Mouse (Mus musculus) lung, embryonic 15.5 days (tissue): ENCODE results near the gene Evi2a. TPM values are rescaled to one million over a fixed set of nuclear protein-coding genes. Genes with fewer than 3 reads are reported as not detected.

Experiments
- ATAC-seq: fragments of 200-750 bp; cut with Nextera tagmentation; 2 replicates; pipeline ENCODE4 v1.8.0; 2017; ENCODE audit warnings: moderate number of reproducible peaks, borderline replicate concordance; ENCODE audit not compliant: low FRiP score, low TSS enrichment; ENCODE audit errors: extremely low read depth
- H3K27ac ChIP-seq: fragments of 300-500 bp; sonication (generic); 2 replicates; pipeline ENCODE4 v1.5.1; 2015; ENCODE audit warnings: moderate library complexity, mild to moderate bottlenecking, inconsistent platforms
- H3K27me3 ChIP-seq: fragments of 300-500 bp; sonication (generic); 2 replicates; pipeline ENCODE4 v1.6.1; 2015; ENCODE audit warnings: inconsistent platforms
- H3K36me3 ChIP-seq: fragments of 300-500 bp; sonication (generic); 2 replicates; pipeline ENCODE4 v1.6.1; 2015; ENCODE audit warnings: inconsistent platforms
- H3K4me1 ChIP-seq: fragments of 300-500 bp; sonication (generic); 2 replicates; pipeline ENCODE4 v1.6.1; 2015; ENCODE audit warnings: inconsistent platforms
- H3K4me2 ChIP-seq: fragments of 300-500 bp; sonication (generic); 2 replicates; pipeline ENCODE4 v1.6.1; 2015; ENCODE audit warnings: inconsistent platforms, mild to moderate bottlenecking, moderate library complexity
- H3K4me3 ChIP-seq: fragments of 300-500 bp; sonication (generic); 2 replicates; pipeline ENCODE4 v1.5.1; 2015; ENCODE audit warnings: mild to moderate bottlenecking, inconsistent platforms
- H3K9ac ChIP-seq: fragments of 300-500 bp; sonication (generic); 2 replicates; pipeline ENCODE4 v1.6.1; 2015; ENCODE audit warnings: inconsistent platforms
- H3K9me3 ChIP-seq: fragments of 300-500 bp; sonication (generic); 2 replicates; pipeline ENCODE4 v1.6.1; 2016; ENCODE audit warnings: inconsistent platforms
- WGBS: fragments of 180-500 bp; shearing (Covaris S2); methylation state at CpG from one replicate; pipeline ENCODE4 v1.1.7; 2015; 5-methylcytosine and 5-hydroxymethylcytosine counted together
- polyA plus RNA-seq: library from polyadenylated mRNA; unstranded; fragments of >200 nt; fragmentation: Nextera tagmentation; extraction: Ambion mirVana; gene quantifications from 2 replicates; pipeline ENCODE4 v1.2.1, GENCODE M21; 2015

The Evi2a gene
- polyA plus RNA-seq, 1 experiment from 2014 or later: 4.2 TPM

DNA sequence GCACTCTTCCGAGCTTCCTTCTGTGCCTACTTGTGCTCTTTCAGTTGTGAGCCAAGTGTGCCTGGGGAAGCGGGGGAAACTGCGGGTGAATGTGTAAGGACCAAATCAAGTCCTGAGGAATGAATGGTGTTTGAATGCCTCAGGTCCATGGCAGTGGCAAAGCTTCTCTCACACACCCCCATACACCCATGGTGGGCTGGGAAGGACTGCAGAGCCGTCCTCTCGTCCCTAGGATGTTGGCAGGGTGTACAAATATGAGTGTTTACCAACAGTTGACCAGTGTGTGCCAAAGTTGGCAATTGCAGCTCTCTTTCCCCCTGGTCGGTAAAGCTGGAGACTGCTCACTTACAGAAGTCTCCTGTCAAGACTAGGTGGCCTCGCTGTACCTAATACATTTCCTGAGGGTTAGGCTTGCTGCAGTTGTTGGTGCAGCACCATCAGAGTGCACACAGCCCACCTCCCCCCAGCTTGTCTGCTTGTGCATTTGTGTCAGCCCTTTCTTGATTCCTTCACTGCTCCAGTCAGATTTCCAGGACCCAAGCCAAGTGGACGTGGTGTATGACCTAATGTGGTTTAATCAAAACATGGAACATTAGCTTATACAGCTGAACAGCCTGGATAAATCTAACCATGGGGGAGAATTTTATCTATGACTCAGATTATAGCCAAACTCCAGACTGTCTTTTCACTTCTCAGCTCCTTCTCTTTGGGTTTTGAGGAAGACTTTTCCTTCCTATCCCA, 3.7 kb upstream of the Evi2a start:
- peak; percentile 87; the same call in 1 of the 2 replicates for ATAC-seq
- 62% methylated on average over 8 of the region's 8 CpGs for WGBS
- H3K4me2 ChIP-seq: no peak overlapping the region
- peaks cover 6% of the 10 kb centered on the region; the same call in 1 of the 2 replicates for H3K36me3 ChIP-seq
- no peaks in the 10 kb centered on the region for H3K9me3 ChIP-seq
- no peaks in the 10 kb centered on the region for H3K27me3 ChIP-seq
- H3K4me1 ChIP-seq: peaks cover 9% of the 10 kb centered on the region; the same call in 1 of the 2 replicates
- H3K9ac ChIP-seq: no peak overlapping the region
- H3K4me3 ChIP-seq: no peak overlapping the region
- H3K27ac ChIP-seq: peak overlapping the region; percentile 45

DNA sequence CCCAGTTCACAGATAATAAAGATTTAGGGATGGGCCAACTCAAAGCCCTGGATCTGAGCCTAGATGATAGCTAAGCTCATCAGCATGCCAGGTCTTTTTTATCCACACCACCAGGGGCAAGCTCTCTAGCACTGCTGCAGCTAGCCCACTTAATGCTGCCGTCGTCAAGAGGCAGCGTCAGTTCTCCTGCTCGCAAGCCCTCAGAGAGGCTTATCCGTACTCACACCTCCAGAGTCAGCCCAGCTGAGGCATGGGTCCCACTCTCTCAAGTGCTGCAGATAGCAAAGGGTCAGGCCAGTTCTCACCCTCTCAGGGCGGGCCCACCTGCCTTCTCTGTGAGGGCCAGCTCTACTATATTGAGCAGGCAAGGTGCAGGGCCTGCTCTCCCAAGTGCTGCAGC, 2.9 kb upstream of the Evi2a start:
- ATAC-seq: no peak
- no peak overlapping the region for H3K27ac ChIP-seq
- H3K4me2 ChIP-seq: no peak overlapping the region
- H3K9me3 ChIP-seq: no peaks in the 10 kb centered on the region
- H3K27me3 ChIP-seq: no peaks in the 10 kb centered on the region
- no peak overlapping the region for H3K9ac ChIP-seq
- H3K4me1 ChIP-seq: peaks cover 9% of the 10 kb centered on the region; the same call in 1 of the 2 replicates
- H3K36me3 ChIP-seq: peaks cover 6% of the 10 kb centered on the region; the same call in 1 of the 2 replicates
- WGBS: 57% methylated on average over 6 of the region's 6 CpGs
- no peak overlapping the region for H3K4me3 ChIP-seq

DNA sequence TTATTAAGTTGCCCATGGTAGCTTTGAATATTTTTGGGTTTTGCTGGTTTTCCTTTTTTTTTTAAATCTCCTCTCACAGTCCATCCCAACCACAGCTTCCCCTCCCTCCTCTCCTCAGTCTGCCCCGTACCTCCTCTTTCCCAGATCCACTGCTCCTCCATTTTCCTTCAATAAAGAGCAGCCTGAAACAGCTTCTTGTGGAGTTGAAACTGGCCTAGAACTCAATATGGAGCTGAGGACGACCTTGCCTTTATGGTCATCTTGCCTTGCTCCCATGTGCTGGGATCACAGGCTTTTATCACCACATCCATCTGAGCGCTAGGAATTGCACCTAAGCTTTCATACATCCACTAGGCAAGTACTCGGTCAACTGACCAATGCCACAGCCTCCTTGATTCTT, 1.1 kb upstream of the Evi2a start:
- H3K27ac ChIP-seq: no peak overlapping the region
- H3K9ac ChIP-seq: no peak overlapping the region
- H3K4me1 ChIP-seq: peaks cover 9% of the 10 kb centered on the region; the same call in 1 of the 2 replicates
- H3K27me3 ChIP-seq: no peaks in the 10 kb centered on the region
- 88% methylated on average over 4 of the region's 4 CpGs for WGBS
- H3K9me3 ChIP-seq: no peaks in the 10 kb centered on the region
- no peak overlapping the region for H3K4me3 ChIP-seq
- ATAC-seq: no peak
- no peak overlapping the region for H3K4me2 ChIP-seq
- no peaks in the 10 kb centered on the region for H3K36me3 ChIP-seq

DNA sequence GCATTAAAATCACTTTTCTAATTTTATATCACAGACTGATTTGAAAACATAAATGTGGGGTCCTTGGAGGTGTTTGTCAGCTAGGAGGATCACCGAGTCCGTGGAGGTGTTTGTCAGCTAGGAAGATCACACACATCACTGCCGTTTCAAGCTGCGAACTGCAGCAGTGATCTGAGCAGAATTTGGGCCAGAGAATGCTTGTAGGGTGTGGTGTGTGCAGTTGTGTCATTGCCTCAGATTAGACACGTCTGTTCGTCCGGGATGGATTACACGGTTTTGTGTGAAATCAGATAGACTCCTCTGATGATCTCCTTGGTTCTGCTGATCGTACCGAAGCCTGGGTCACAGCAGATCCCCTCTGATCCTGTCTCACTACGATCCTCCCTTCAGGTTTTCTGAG, 365 bp upstream of the Evi2a start:
- Histone ChIP-seq H3K4me3 (no peak overlapping the region), H3K9me3 (no peaks in the 10 kb centered on the region), H3K4me1 (peaks cover 9% of the 10 kb centered on the region; the same call in 1 of the 2 replicates), H3K27me3 (no peaks in the 10 kb centered on the region), H3K9ac (no peak overlapping the region), H3K36me3 (no peaks in the 10 kb centered on the region), H3K4me2 (no peak overlapping the region), H3K27ac (no peak overlapping the region)
- 84% methylated on average over 11 of the region's 11 CpGs for WGBS
- no peak for ATAC-seq

DNA sequence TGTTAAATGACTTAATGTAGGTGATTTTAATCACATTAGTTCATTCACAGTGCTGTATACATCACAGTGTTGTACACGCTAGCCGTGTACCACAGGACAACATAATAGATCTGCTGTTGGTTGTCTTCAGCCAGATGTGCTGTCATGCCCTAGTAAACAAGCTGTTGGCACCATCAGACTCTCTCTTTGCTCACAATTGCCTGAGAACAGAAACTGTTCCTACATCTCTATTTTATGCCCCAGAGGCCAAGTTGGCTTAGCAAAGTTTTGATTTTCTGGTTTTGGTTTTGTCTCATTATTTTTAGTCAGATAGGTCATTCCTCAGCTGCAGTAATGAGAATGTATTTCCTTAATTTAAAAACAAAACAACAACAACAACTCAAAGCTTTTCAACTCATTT, 673 bp downstream of the Evi2a start:
- H3K9ac ChIP-seq: no peak overlapping the region
- H3K27ac ChIP-seq: no peak overlapping the region
- 68% methylated on average over 2 of the region's 2 CpGs for WGBS
- no peak overlapping the region for H3K4me2 ChIP-seq
- H3K4me1 ChIP-seq: peaks cover 9% of the 10 kb centered on the region; the same call in 1 of the 2 replicates
- no peak overlapping the region for H3K4me3 ChIP-seq
- H3K9me3 ChIP-seq: no peaks in the 10 kb centered on the region
- no peaks in the 10 kb centered on the region for H3K27me3 ChIP-seq
- H3K36me3 ChIP-seq: no peaks in the 10 kb centered on the region
- no peak for ATAC-seq

DNA sequence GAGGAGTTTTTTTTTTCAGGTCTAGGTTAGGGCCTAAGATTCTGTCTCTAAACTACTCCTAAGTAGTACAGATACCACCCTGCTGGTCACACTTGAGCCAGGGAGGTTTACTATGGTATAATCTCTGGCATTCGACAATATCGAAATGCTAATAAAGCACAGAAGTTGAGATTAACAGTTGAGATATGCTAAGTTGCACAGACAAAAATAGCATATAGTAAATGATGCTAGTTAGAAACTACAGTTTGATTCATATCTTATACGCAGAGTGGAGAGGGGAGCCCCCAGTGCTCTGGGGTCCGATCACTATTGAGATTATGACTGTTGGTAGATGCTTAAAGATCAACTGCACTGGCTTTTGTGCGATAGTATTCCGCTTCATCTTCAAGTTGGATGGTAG, 1.2 kb downstream of the Evi2a start:
- ATAC-seq: no peak
- H3K4me2 ChIP-seq: no peak overlapping the region
- H3K9ac ChIP-seq: no peak overlapping the region
- peaks cover 9% of the 10 kb centered on the region; the same call in 1 of the 2 replicates for H3K4me1 ChIP-seq
- 94% methylated on average over 6 of the region's 6 CpGs for WGBS
- H3K4me3 ChIP-seq: no peak overlapping the region
- H3K36me3 ChIP-seq: no peaks in the 10 kb centered on the region
- H3K27me3 ChIP-seq: no peaks in the 10 kb centered on the region
- H3K9me3 ChIP-seq: no peaks in the 10 kb centered on the region
- H3K27ac ChIP-seq: no peak overlapping the region

DNA sequence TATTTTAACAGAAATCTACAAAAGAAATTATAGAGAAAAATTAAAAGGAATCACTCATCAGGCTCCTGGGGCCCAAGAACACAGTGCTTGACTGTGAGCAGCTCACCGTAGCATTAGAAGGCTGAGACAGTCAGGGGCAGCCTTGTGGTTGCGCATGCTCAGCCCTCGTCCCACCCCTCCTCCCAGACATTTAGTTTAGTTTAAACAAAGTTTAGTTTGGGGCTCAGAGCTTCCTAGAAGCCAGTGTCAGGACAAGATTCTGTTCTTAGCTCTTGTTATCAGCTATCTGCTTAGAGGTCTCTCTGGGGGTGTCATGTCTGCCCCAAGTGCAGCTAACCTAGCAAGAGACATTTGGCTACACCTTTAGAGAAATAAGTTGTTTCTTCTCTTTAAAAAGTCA, 1.8 kb downstream of the Evi2a start:
- Histone ChIP-seq H3K9me3 (no peaks in the 10 kb centered on the region), H3K4me1 (peaks cover 3% of the 10 kb centered on the region; the same call in 1 of the 2 replicates), H3K4me3 (no peak overlapping the region), H3K36me3 (no peaks in the 10 kb centered on the region), H3K27me3 (no peaks in the 10 kb centered on the region), H3K9ac (no peak overlapping the region), H3K27ac (no peak overlapping the region), H3K4me2 (no peak overlapping the region)
- no peak for ATAC-seq
- 81% methylated on average over 3 of the region's 3 CpGs for WGBS

DNA sequence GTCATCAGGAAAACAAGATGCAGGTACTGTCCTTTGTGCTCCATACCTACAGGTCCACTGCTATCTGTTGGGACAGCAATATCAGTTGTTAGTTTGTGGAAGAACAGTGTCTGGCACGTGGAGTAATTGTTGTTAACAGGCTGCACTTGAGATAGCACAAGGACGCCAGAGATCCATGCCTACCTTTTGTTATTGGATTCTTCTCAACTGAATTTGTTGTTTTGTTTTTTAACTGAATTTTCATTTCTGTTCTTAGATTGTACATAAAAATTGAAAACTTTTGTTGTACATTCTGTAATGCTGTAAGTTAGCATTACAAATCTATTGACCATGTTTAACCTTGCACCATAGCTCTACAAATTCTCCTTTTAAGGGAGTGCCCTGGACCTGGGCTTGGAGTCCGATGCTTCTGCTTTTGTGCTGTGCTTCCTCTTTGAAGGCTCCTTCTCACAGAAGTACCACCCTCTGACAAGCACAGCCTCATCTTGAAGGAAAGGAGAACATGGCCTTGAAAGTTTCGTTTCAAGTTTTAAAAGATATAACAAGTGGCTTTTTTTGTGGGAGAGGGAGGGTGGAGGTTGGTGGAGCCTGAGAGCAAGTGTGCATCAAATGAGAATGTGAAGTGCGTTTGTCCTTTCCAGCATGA, 2.5 kb downstream of the Evi2a start:
- Histone ChIP-seq H3K36me3 (no peaks in the 10 kb centered on the region), H3K27me3 (no peaks in the 10 kb centered on the region), H3K9ac (no peak overlapping the region), H3K27ac (no peak overlapping the region), H3K4me1 (no peaks in the 10 kb centered on the region), H3K4me2 (no peak overlapping the region), H3K4me3 (no peak overlapping the region), H3K9me3 (no peaks in the 10 kb centered on the region)
- no peak for ATAC-seq
- WGBS: 77% methylated on average over 5 of the region's 5 CpGs

DNA sequence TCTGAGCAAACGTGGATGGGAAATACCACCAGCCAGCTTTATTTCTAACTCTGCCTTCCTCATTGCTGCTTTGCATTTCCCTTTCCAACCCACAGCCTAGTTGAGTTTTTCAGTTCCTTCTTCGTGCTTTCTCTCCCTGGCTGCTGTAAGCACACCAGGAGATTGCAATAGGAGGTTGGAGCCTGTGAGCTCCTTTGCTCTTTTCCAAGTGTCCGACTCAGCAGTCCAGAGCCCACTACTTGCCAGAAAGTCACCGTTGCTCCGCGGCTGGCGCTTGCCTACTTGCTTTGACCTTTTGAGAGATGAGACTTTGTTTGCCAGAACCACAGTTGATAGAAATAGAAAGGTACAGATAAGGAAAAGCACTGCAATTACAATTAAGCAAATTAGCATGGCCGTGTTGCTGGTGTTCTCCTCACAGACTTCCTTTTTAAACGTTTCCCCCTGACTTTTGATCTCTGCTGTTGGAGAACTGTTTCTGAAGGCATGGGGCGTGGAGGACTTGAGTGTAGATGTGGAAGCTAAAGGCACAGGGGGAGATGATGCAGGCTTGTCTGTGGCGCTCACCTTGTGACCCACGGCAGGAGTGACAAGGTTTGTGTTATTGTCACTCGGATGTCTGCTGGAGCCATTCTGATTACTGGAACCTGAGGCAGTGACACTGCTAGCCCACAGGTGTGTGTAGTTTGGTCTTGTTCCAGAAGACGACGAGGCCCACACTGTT, 3.2 kb downstream of the Evi2a start:
- H3K9me3 ChIP-seq: no peaks in the 10 kb centered on the region
- H3K4me2 ChIP-seq: no peak overlapping the region
- H3K27ac ChIP-seq: no peak overlapping the region
- 69% methylated on average over 15 of the region's 15 CpGs for WGBS
- H3K27me3 ChIP-seq: no peaks in the 10 kb centered on the region
- no peaks in the 10 kb centered on the region for H3K4me1 ChIP-seq
- no peaks in the 10 kb centered on the region for H3K36me3 ChIP-seq
- no peak overlapping the region for H3K9ac ChIP-seq
- H3K4me3 ChIP-seq: no peak overlapping the region
- no peak for ATAC-seq

DNA sequence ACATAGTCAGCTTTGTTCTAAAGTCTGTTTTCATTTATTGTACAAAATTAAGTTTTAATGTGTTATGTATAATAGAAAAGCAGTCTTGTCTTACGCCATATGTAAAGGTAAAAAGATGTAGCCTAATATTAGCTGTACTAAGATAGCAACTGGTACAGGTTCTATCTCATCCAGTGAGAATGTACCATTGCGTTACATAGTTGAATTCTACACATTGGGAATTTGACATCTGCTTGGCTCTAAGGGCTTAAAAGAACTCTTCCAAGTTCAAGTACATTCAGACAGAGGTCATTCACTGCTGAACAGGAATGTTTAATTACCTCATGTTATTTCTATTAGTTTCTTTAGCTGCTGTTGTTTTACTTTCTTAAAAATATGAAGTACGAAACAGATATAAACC, 3.9 kb downstream of the Evi2a start:
- Histone ChIP-seq H3K4me2 (no peak overlapping the region), H3K4me3 (no peak overlapping the region), H3K4me1 (no peaks in the 10 kb centered on the region), H3K27ac (no peak overlapping the region), H3K9me3 (no peaks in the 10 kb centered on the region), H3K9ac (no peak overlapping the region), H3K36me3 (no peaks in the 10 kb centered on the region), H3K27me3 (no peaks in the 10 kb centered on the region)
- WGBS: 88% methylated on average over 3 of the region's 3 CpGs
- no peak for ATAC-seq

DNA sequence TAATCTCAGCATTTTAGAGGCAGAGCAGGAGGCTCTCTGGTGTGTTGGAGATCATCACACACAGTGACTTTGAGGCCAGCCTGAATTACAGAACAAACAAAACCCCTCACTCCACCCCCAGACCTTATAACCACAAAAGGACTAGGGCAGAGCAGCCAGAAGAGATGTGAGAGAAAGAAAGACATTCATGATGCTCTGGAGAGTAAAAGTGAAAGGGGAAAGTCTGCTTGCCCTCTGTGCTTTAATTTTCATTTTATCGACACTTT, 6.2 kb downstream of the Evi2a start:
- 85% methylated on average over 1 of the region's 1 CpGs for whole genome bisulfite sequencing
- Histone ChIP-seq H3K27ac (no peak overlapping the region), H3K9ac (no peak overlapping the region), H3K27me3 (no peaks in the 10 kb centered on the region), H3K9me3 (no peaks in the 10 kb centered on the region), H3K36me3 (no peaks in the 10 kb centered on the region), H3K4me2 (no peak overlapping the region), H3K4me3 (no peak overlapping the region), H3K4me1 (no peaks in the 10 kb centered on the region)
- ATAC-seq: no peak
